Mouse (Mus musculus): ENCODE results near the gene Nrm. TPM values are rescaled to one million over a fixed set of nuclear protein-coding genes. Genes with fewer than 3 reads are reported as not detected.

Gene Nrm
- polyA plus RNA-seq (2012) = 1.7 and 2.8 TPM in 2 replicates

DNA sequence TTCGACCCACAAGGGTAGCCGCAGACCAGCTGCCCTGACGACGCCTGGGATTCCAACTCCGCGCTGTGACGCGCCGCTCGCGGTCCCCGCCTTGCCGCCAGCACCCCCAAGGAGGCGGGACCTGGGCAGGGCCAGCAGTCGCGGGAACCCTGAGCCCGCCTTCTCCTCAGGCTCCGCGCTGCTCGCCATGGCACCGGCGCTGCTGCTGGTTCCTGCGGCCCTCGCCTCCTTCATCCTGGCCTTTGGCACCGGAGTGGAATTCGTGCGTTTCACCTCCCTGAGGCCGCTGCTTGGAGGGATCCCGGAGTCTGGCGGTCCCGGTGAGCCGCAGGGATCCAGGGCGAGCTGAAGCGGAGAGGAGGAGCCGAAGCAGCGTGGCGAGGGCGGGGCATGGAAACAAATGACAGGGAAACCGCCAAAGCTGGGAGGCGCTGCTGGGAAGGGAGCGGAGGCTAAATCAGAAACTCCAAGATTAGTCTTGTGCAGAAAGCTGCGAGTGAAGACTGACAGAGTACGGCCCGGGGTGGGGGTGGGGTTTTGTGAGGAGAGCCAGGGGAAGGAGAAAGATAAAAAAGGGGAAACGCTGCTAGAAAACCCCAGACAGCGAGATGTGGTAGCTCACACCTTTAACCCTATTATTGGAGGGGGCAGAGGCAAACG, at the start of gene Nrm:
Gene Nrm (plus strand): TSS at position 121 of the 660 bp plus-strand sequence.
- no peak for TF ChIP-seq GATA1 (IDR thresholded peaks at IDR 0.05; ENCODE audit: low read length)
- TF ChIP-seq TAL1 (IDR thresholded peaks at IDR 0.05; ENCODE audit: low read length) = no peak
- H3K4me1 ChIP-seq (ENCODE audit: control insufficient read depth) = peaks cover 57% of the 10 kb centered on the region

DNA sequence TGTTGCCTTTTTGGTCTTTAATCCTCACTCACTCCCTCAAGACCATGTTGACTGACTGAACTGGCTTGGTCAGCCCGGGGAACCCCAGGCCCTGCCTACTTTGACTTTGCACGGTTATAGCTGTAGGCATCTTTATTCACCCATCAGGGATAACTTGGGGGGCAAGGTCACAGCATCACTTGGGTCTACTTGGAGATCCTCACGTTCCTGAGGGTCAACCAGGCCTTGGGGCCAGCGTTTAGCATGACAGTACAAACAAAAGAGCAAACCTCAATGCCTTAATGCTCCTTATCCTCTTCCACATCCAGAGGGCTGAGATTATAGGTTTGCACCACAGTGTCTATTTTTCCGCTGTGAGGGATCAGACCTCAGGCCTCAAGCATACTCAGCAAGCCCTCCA, 48.8 kb upstream of the Nrm start:
- TF ChIP-seq TAL1 (IDR thresholded peaks at IDR 0.05; ENCODE audit: low read length) (no peak), GATA1 (IDR thresholded peaks at IDR 0.05; ENCODE audit: low read length) (no peak)
- H3K4me1 ChIP-seq (ENCODE audit: control insufficient read depth) = peaks cover 13% of the 10 kb centered on the region
- H3K27me3 ChIP-seq (ENCODE audit: control insufficient read depth) = no peaks in the 10 kb centered on the region
- no peaks in the 10 kb centered on the region for H3K9me3 ChIP-seq (ENCODE audit: control insufficient read depth, low read length)
- no peak overlapping the region for H3K4me3 ChIP-seq (replicated peaks)
- H3K36me3 ChIP-seq (ENCODE audit: control insufficient read depth) = no peaks in the 10 kb centered on the region

More for the DNA sequence above, at the start of gene Nrm:
- peak within 1 kb of the TSS; percentile 88 for H3K4me3 ChIP-seq (replicated peaks)
- peaks cover 32% of the 10 kb centered on the region for H3K27me3 ChIP-seq (ENCODE audit: control insufficient read depth)
- peaks cover 9% of the 10 kb centered on the region; the same call in 1 of the 2 replicates for H3K9me3 ChIP-seq (ENCODE audit: control insufficient read depth, low read length)
- H3K36me3 ChIP-seq (ENCODE audit: control insufficient read depth) = peaks cover 52% of the 10 kb centered on the region

DNA sequence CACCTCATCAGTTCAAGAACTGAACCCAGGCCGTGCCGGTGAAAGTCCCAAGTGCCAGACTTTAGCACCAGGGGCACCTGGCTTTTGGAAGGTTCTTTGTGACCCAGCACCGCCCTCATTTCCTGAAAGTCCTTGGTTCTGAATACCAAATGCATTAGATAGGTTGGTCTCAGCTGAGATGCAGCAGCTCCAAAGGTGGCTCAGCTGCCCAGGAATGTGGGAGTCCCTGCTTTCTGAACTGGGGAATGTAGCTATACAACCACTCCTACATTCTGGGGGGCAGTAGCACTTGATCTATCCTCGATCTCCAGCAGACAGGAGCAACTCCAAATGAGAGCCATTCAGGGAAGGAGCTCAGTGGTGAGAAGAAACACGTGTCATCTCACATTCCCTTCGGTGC, 48.4 kb upstream of the Nrm start:
- H3K27me3 ChIP-seq (ENCODE audit: control insufficient read depth) = no peaks in the 10 kb centered on the region
- H3K4me1 ChIP-seq (ENCODE audit: control insufficient read depth) = peaks cover 12% of the 10 kb centered on the region
- no peak overlapping the region for H3K4me3 ChIP-seq (replicated peaks)
- no peaks in the 10 kb centered on the region for H3K36me3 ChIP-seq (ENCODE audit: control insufficient read depth)
- TF ChIP-seq GATA1 (IDR thresholded peaks at IDR 0.05; ENCODE audit: low read length) (no peak), TAL1 (IDR thresholded peaks at IDR 0.05; ENCODE audit: low read length) (no peak)
- no peaks in the 10 kb centered on the region for H3K9me3 ChIP-seq (ENCODE audit: control insufficient read depth, low read length)

- H3K4me1 ChIP-seq (ENCODE audit: control insufficient read depth) = peaks cover 11% of the 10 kb centered on the region
These were observed 47.9 kb upstream of the Nrm start for GRCm38 (mm10) chr17:35813245-35813647.

GRCm38 (mm10) chr17:35813653-35814052, 47.5 kb upstream of the Nrm start:
- H3K4me3 ChIP-seq (replicated peaks) = no peak overlapping the region
- peaks cover 9% of the 10 kb centered on the region for H3K4me1 ChIP-seq (ENCODE audit: control insufficient read depth)
- no peaks in the 10 kb centered on the region for H3K27me3 ChIP-seq (ENCODE audit: control insufficient read depth)
- no peaks in the 10 kb centered on the region for H3K36me3 ChIP-seq (ENCODE audit: control insufficient read depth)
- no peaks in the 10 kb centered on the region for H3K9me3 ChIP-seq (ENCODE audit: control insufficient read depth, low read length)
- TF ChIP-seq TAL1 (IDR thresholded peaks at IDR 0.05; ENCODE audit: low read length) = no peak
- TF ChIP-seq GATA1 (IDR thresholded peaks at IDR 0.05; ENCODE audit: low read length) = no peak

More at GRCm38 (mm10) chr17:35813245-35813647, 47.9 kb upstream of the Nrm start:
- H3K4me3 ChIP-seq (replicated peaks) = no peak overlapping the region
- H3K9me3 ChIP-seq (ENCODE audit: control insufficient read depth, low read length) = no peaks in the 10 kb centered on the region
- TF ChIP-seq TAL1 (IDR thresholded peaks at IDR 0.05; ENCODE audit: low read length) = no peak
- TF ChIP-seq GATA1 (IDR thresholded peaks at IDR 0.05; ENCODE audit: low read length) = no peak
- H3K27me3 ChIP-seq (ENCODE audit: control insufficient read depth) = no peaks in the 10 kb centered on the region
- H3K36me3 ChIP-seq (ENCODE audit: control insufficient read depth) = no peaks in the 10 kb centered on the region

GRCm38 (mm10) chr17:35814678-35815077, 46.4 kb upstream of the Nrm start:
- Histone ChIP-seq H3K4me1 (ENCODE audit: control insufficient read depth) (peaks cover 16% of the 10 kb centered on the region), H3K4me3 (replicated peaks) (no peak overlapping the region), H3K36me3 (ENCODE audit: control insufficient read depth) (no peaks in the 10 kb centered on the region), H3K27me3 (ENCODE audit: control insufficient read depth) (no peaks in the 10 kb centered on the region), H3K9me3 (ENCODE audit: control insufficient read depth, low read length) (no peaks in the 10 kb centered on the region)
- no peak for TF ChIP-seq TAL1 (IDR thresholded peaks at IDR 0.05; ENCODE audit: low read length)
- no peak for TF ChIP-seq GATA1 (IDR thresholded peaks at IDR 0.05; ENCODE audit: low read length)

DNA sequence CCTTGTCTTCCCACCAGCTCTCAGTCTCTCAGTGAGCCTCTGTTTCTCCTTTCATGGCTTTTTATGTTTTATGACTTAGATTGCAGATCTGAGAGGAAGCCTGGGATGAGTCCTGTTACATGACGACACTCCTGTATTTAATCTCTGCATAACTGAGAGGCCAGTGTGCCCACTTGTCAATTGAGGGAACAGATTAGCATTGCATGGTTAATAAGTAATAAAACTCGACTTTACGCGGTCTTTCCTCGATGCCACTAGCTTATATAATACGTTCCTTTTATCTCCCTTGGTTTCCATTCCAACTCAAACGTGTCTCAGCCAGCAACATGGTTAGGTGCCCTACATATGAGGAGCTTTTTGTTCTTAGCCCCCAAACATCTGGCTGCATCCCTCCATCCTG, 45.3 kb upstream of the Nrm start:
- TF ChIP-seq GATA1 (IDR thresholded peaks at IDR 0.05; ENCODE audit: low read length) (no peak), TAL1 (IDR thresholded peaks at IDR 0.05; ENCODE audit: low read length) (no peak)
- H3K36me3 ChIP-seq (ENCODE audit: control insufficient read depth) = no peaks in the 10 kb centered on the region
- no peak overlapping the region for H3K4me3 ChIP-seq (replicated peaks)
- peaks cover 27% of the 10 kb centered on the region for H3K4me1 ChIP-seq (ENCODE audit: control insufficient read depth)
- no peaks in the 10 kb centered on the region for H3K27me3 ChIP-seq (ENCODE audit: control insufficient read depth)
- H3K9me3 ChIP-seq (ENCODE audit: control insufficient read depth, low read length) = no peaks in the 10 kb centered on the region

- no peaks in the 10 kb centered on the region for H3K9me3 ChIP-seq (ENCODE audit: control insufficient read depth, low read length)
- H3K36me3 ChIP-seq (ENCODE audit: control insufficient read depth) = no peaks in the 10 kb centered on the region
- peaks cover 32% of the 10 kb centered on the region for H3K4me1 ChIP-seq (ENCODE audit: control insufficient read depth)
- no peak overlapping the region for H3K4me3 ChIP-seq (replicated peaks)
- peaks cover 8% of the 10 kb centered on the region for H3K27me3 ChIP-seq (ENCODE audit: control insufficient read depth)
- TF ChIP-seq GATA1 (IDR thresholded peaks at IDR 0.05; ENCODE audit: low read length) = no peak
- no peak for TF ChIP-seq TAL1 (IDR thresholded peaks at IDR 0.05; ENCODE audit: low read length)
These were observed 44.4 kb upstream of the Nrm start for GRCm38 (mm10) chr17:35816686-35817085.

GRCm38 (mm10) chr17:35817226-35817625, 43.9 kb upstream of the Nrm start:
- H3K4me1 ChIP-seq (ENCODE audit: control insufficient read depth) = peaks cover 37% of the 10 kb centered on the region

More at GRCm38 (mm10) chr17:35817226-35817625, 43.9 kb upstream of the Nrm start:
- TF ChIP-seq TAL1 (IDR thresholded peaks at IDR 0.05; ENCODE audit: low read length) (no peak), GATA1 (IDR thresholded peaks at IDR 0.05; ENCODE audit: low read length) (no peak)
- Histone ChIP-seq H3K27me3 (ENCODE audit: control insufficient read depth) (peaks cover 13% of the 10 kb centered on the region), H3K4me3 (replicated peaks) (no peak overlapping the region), H3K9me3 (ENCODE audit: control insufficient read depth, low read length) (no peaks in the 10 kb centered on the region), H3K36me3 (ENCODE audit: control insufficient read depth) (no peaks in the 10 kb centered on the region)
